Mouse (Mus musculus) urinary bladder, adult 18-20 months (tissue): ENCODE data around the gene Dgkq.

Experiments
- DNase-seq, 2 experiments: peaks; one replicate each; pipeline ENCODE4 v3.0.0; 2022; ENCODE audit warnings: low spot score in 2 of 2, mixed read lengths in 2 of 2

Dgkq gene

GRCm38 (mm10) chr5:108599923-108600322 is 69.5 kb downstream of the Dgkq start:
- DNase-seq = no peak
